8 mouse cellular contexts compared by ENCODE assay signal in the genomic region with DNA sequence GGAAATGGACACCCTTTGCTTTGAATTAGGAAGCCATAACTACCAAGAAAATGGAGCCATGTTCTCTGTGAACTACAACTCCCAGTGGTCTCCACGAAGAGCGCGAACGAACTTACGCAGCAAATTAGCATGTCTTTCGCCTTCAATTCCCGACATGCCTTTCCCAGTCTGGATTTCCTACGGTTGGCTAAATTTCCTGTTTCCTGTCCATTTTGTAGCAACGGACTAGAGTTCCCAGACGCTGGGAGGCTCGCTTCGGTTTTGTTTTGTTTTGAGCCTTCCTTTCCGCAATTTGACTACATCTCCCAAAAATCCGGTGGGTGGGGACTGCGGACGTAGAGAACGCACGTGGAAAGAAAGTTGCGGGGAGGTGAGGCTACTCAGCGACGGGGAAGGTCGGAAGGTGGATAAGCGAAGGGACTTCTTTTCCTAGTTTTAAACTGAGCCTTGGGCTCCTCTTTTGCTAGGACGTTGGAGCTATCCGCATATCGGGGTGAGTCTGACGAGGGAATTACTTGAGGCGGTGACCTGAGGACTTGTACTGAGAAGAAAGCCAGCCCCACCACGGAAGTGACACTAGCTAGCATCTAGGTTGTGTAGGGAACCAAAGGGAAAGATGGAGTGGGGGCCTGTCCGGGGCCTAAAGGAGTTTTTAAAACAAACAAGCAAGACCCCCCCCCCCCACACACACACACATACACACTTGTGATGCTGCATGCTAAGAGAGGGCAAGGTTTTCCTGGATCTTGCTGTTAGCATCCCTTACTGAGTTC. TPM values are rescaled to one million over a fixed set of nuclear protein-coding genes. Genes with fewer than 3 reads are reported as not detected.
DNase-seq lines count a peak whose midpoint lies in the region; ATAC-seq and TF ChIP-seq lines count a peak whose summit lies in the region.

A gene (plus strand): TSS at position 171 of the 773 bp plus-strand sequence.

- under 1% methylated on average over 30 of the region's 30 CpGs for WGBS in hindbrain, embryonic 10.5 days
- under 1% methylated on average over 30 of the region's 30 CpGs for WGBS in lung, postnatal 0 days

- peak within 1 kb of the TSS; percentile 64 for H3K9ac ChIP-seq in lung, postnatal 0 days (replicated peaks; ENCODE audit: low read depth)

- H3K4me2 ChIP-seq in lung, postnatal 0 days (replicated peaks; ENCODE audit: low read depth, low read length), result peak within 1 kb of the TSS; percentile 65

- peak; percentile 92 for ATAC-seq in frontal cortex, adult (ENCODE audit: low TSS enrichment)
- ATAC-seq in lung, postnatal 0 days, result peak; percentile 94

- H3K4me1 ChIP-seq in hindbrain, embryonic 10.5 days (replicated peaks), result peaks cover 10% of the 10 kb centered on the region
- H3K4me1 ChIP-seq in lung, postnatal 0 days (ENCODE audit: insufficient read depth, low read depth, low read length), result no peaks in the 10 kb centered on the region

- TF ChIP-seq CTCF in lung, postnatal 0 days (IDR thresholded peaks at IDR 0.05), result 0 out of 2 replicates have a peak, but pooled peaks have one; percentile 6

- no peaks in the 10 kb centered on the region for H3K9me3 ChIP-seq in hindbrain, embryonic 10.5 days
- H3K9me3 ChIP-seq in lung, postnatal 0 days (ENCODE audit: low read length), result no peaks in the 10 kb centered on the region

- H3K36me3 ChIP-seq in hindbrain, embryonic 10.5 days, result peaks cover 62% of the 10 kb centered on the region
- peaks cover 12% of the 10 kb centered on the region for H3K36me3 ChIP-seq in lung, postnatal 0 days (ENCODE audit: insufficient read depth, low read length)

- H3K27ac ChIP-seq in hindbrain, embryonic 10.5 days, result peak within 1 kb of the TSS; percentile 82
- peak within 1 kb of the TSS; percentile 87 for H3K27ac ChIP-seq in lung, postnatal 0 days (ENCODE audit: low read length)

- DNase-seq in MEL-GATA-1-ER (ENCODE audit: extremely low read depth, low read depth), result peak; percentile 85
- DNase-seq in cerebellum, adult 8-10 months, result peak; percentile 79
- peak; percentile 76 for DNase-seq in hindbrain, embryonic 10.5 days (ENCODE audit: low spot score)
- DNase-seq in layer of hippocampus, adult 9-11 months, result peak; percentile 96
- DNase-seq in lung, postnatal 0 days (ENCODE audit: low spot score), result peak; percentile 98
- DNase-seq in ovary, postnatal 14 days (ENCODE audit: low spot score), result peak; percentile 52
- DNase-seq in thymus, postnatal 14 days, result peak; percentile 65

- no peaks in the 10 kb centered on the region for H3K27me3 ChIP-seq in hindbrain, embryonic 10.5 days (ENCODE audit: insufficient read depth, poor library complexity, severe bottlenecking)
- H3K27me3 ChIP-seq in lung, postnatal 0 days (replicated peaks; ENCODE audit: insufficient read depth, low read length), result no peaks in the 10 kb centered on the region

- TF ChIP-seq EP300 in lung, postnatal 0 days (IDR thresholded peaks at IDR 0.05), result peak; percentile 81

- peak within 1 kb of the TSS; percentile 74 for H3K4me3 ChIP-seq in hindbrain, embryonic 10.5 days
- H3K4me3 ChIP-seq in lung, postnatal 0 days (ENCODE audit: low read depth, low read length), result peak within 1 kb of the TSS; percentile 59

RNA-seq across cellular contexts. Expression of the gene that starts here (rescaled TPM):
- polyA plus RNA-seq in hindbrain, embryonic 10.5 days (2016; fragmentation: Nextera tagmentation; extraction: Ambion mirVana), result 74.7 and 76.1 TPM in 2 replicates
- polyA plus RNA-seq in lung, postnatal 0 days (2015; fragmentation: Nextera tagmentation; extraction: Ambion mirVana), result 61.6 and 66.6 TPM in 2 replicates

Comparison
In these comparisons a context has a peak if more than half of its experiments do, and no peak if none do; other contexts are left out.
1. Peak in every context shown above with its lines: DNase-seq, ATAC-seq, H3K4me3 ChIP-seq and H3K27ac ChIP-seq.